Mouse (Mus musculus) bone marrow, adult 2 months (tissue): ENCODE measurements around the gene Dstyk.

Experiments
- CTCF ChIP-seq: fragments of 200-500 bp; IDR thresholded peaks from 2 replicates; pipeline ENCODE4 v1.5.1; 2011; ENCODE audit warnings: low read length, control low read depth; ENCODE audit not compliant: control insufficient read depth, insufficient read depth
- POLR2A ChIP-seq: fragments of 200-500 bp; IDR thresholded peaks from 2 replicates; pipeline ENCODE4 v1.6.1; 2011; ENCODE audit warnings: low read depth, mild to moderate bottlenecking, control low read depth, low read length, borderline replicate concordance; ENCODE audit not compliant: control insufficient read depth

- no peak for TF ChIP-seq CTCF
- TF ChIP-seq POLR2A: no peak
These were observed 89.3 kb downstream of the Dstyk start for GRCm38 (mm10) chr1:132506656-132507055.
